Mouse (Mus musculus) erythroblast, adult 5-6 weeks (primary cell): ENCODE measurements around the gene Malsu1. TPM values are rescaled to one million over a fixed set of nuclear protein-coding genes. Genes with fewer than 3 reads are reported as not detected.

ENCODE experiments used
- ATAC-seq: replicated peaks from 2 replicates; pipeline ENCODE4 v1.8.0; 2016; ENCODE audit warnings: moderate number of reproducible peaks, mild to moderate bottlenecking, moderate TSS enrichment, inconsistent platforms; ENCODE audit not compliant: poor library complexity, low FRiP score, severe bottlenecking
- total RNA-seq, 2 experiments: library from RNA; stranded (forward) in 1 of 2; stranded (reverse) in 1 of 2; fragments of 150-400 nt in 1 of 2; fragments of 200-764, 138-1000 nt in 1 of 2; gene quantifications; 2 replicates each; pipeline versions ENCODE4 v1.2.3 to v1.2.4; 2015 to 2017; ENCODE audit warnings: low replicate concordance in 2 of 2

Gene Malsu1
- 4.8 and 14.2 TPM in 2 replicates for total RNA-seq (2015; ENCODE audit: low replicate concordance)
- total RNA-seq (2017; ENCODE audit: low replicate concordance) = 0.77 and 2.2 TPM in 2 replicates

DNA sequence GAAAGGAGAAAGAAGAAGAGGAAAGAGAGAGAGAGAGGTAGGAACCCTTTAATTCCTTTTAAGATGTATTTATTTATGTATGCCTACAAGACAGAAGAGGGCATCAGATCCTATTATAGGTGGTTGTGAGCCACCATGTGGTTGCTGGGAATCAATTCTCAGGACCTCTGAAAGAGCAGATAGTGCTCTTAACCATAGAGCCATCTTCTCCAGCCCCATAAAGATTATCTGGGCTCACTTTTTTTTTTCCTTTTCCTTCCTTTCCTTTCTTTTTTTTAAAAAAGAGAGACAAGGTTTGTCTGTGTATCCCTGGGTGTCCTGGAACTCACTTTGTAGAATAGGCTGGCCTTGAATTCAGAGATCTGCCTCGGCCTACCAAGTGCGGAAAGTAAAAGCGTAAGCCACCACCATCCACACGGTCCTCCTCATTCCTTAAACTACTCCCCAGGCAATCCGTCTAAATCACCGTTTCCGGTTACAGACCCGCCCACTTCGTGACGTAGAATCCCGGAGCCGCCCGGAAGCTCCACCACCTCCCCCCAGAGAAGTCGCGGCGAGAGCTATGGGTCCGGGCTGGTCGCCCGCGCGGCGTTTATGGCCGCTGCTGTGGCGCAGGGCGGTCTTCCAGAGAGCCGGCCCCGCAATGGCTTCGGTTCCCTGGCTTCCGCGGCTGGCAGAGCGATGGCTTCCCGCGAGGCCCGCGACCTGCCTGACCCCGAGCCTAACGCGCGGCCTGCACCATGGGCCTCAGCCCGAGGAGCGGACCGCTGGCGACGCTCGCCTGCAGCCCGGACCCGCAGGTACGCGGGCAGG, at the start of gene Malsu1:
Malsu1 (plus strand) TSS at position 492 of the 813 bp plus-strand sequence.
- peak; percentile 99 for ATAC-seq

DNA sequence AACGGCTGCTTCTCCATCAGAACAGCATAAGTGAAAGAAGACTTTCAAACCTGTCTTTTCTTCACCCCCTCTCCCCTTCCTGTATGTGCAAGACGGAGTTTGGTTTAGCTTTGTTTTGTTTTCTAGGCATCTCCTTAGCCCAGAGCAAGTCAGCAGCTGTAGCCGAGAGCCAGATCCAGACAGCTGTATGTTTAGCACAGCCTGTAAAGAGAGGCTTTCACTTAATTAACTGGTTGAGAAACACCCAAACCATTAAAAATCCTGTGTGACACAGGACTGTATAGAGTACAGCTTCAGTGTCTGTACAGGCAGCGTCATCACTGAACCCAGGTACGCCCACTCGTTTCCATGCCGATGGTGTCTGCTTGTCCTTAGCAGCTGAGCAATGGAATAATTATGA, 48.3 kb upstream of the Malsu1 start:
- ATAC-seq = no peak

DNA sequence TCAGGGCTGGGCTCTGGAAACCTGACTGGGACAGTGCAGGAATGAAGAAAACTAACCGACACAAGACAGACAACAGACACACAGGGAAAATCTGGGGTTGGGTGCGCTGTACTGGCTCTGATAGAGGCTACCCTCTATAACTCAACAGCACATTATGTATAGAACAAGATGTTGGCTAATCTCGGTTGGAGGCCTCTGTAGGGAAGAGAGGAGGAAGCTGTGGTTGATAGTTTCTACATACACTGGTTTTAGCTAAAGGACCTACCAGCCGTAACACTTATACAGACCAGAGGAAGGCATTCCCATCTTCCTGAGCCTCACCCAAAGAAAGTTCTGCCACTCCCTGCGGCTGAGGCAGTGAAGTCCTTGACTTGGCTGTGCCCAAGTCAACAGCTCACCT, 47.1 kb upstream of the Malsu1 start:
- ATAC-seq = no peak

DNA sequence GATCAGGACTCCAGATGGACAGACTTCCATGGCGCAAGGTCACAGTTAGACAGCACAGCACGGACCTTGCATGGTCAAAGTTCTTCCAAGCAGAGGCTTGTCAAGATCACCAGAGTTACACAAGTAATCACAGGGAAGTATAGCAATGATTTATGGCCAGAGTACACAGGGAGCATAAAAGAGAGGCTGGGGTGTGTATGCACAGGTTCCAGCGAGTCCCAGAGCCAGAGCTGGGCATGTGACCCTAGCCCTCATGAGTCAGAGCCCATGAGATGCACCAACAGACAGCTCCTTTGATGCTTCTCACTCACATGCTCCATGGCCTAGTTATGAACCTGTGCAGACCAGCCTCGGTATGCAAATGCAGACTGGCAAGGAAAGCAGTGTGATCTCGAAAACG, 45.6 kb upstream of the Malsu1 start:
- no peak for ATAC-seq

DNA sequence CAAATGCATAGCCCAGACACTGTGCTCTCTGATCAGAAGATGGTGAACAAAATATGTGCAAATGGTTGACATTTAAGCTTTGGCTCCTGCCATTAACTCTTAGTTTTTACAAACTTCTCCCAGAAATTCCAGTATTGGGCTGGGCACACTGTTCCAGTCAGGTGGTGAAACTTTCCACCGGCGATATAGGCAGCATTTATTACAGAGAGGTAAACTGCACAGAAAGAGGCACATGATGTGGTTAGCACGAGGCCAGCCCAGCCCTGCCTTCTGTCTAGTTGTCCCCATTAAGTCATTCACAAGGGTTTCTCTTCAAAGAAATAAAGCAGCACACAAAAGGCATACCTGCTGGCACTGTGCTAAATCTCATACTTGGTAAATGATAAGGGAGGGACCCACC, 44.9 kb upstream of the Malsu1 start:
- no peak for ATAC-seq

DNA sequence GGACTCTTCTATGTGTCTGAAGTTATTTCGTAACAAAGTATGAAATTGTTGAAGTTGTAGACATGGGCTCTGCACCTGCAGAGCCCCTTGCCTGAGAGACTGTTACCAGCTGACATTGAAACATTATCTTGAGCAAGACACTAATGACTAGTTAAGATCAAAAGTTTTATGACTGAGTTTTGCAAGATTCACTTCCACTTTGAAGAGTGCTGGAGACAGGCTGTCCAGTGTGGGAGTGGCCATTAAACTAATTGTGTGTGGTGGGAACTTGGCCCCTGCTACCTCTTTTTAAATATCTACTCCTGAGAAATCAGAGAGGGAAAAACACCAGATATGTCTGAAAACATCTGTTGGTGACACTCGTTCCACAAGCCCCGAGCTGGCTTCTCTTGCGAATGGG, 42.4 kb upstream of the Malsu1 start:
- no peak for ATAC-seq

DNA sequence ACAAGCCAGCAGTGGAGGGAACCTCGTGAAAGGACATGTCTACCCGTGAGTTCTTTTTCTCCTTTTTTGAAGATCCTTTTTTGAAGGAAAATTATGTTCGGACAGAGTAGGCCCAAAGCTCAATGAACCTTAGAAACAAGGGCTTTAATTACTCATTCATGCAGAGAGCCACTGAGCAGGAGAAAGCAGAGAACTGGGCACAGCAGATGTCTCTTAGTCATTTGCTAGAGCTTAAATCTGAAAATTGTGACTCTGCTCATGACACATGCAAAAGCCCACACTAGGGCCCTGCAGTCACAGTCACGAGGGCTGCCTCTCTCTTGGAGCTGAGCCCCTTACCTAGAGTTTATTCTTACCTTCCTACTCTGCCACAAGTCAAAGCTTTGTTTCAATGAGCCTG, 40.8 kb upstream of the Malsu1 start:
- ATAC-seq = no peak

DNA sequence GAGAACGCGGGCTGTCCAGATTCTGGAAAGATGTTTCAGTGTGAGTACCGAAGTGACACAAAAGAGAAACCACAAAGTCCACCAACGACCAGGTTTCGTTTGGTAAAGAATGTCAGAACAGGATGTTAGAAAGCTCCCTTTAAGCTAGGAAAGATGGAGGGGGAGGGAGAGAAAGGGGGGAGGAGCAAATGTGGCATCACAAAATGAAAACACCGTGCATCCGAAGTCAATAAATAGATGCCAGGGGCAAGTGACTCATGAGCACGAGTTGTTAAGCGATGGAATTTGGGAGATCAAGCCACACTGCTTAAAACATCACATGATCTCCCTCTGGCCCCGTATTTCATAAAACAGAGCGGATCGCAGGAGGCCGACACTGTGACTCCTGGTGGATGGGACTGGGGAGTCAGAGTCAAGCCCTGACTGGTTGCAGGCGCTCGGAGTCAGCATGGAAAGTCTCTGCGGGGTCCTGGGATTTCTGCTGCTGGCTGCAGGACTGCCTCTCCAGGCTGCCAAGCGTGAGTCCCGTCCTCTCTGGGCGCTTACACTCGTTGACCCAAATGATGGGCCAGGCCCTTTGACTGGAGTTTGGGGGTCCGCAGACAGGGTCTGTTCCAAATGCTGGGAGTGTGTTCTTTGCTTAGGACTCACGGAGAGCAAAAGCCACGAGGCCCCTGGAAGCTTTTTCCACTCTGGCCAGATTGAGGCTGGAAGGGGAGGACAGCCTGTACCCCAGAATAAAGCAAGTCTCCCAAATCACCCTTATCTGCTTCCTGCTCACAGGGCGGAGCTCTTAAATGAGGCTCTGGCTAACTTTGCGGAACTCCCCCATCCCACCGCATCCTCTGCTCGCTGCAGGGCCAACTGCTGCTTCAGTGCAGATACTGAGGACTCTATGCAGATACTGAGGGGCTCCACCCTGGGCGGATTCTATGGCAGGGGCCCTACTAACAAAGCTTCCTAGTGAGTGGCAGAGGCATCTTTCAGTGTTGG, 37.0 kb upstream of the Malsu1 start, which contains the start of gene Gpnmb:
Gpnmb (plus strand) TSS at position 272 of the 993 bp plus-strand sequence.
- no peak for ATAC-seq

DNA sequence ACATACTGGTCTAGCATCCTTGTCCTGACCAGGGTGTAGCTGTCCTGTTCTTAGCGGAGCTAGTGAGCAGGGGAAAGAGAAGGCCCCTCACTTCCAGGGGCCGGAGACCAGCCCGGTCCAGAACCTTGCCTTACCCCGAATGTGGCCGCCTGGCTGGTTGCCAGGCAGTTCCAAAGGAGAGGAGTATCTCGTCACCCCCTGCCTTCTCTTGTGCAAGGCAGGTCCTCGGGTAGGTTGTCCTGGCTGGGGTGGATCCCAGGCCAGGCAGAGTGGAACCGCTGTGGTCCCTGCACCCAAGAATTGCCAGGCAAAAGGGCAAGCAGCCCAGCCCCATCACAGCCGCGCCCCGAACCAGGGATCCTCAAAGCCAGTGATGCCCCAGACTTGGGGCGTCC, 36.3 kb upstream of the Malsu1 start:
- no peak for ATAC-seq

- no peak for ATAC-seq
These were observed 34.0 kb upstream of the Malsu1 start for GRCm38 (mm10) chr6:49039470-49040180.

- no peak for ATAC-seq
These were observed 27.1 kb upstream of the Malsu1 start for GRCm38 (mm10) chr6:49046502-49046901.

GRCm38 (mm10) chr6:49046976-49047375, 26.6 kb upstream of the Malsu1 start:
- ATAC-seq = no peak

GRCm38 (mm10) chr6:49047848-49048247, 25.7 kb upstream of the Malsu1 start:
- no peak for ATAC-seq

- no peak for ATAC-seq
These were observed 25.2 kb upstream of the Malsu1 start for GRCm38 (mm10) chr6:49048395-49048794.

DNA sequence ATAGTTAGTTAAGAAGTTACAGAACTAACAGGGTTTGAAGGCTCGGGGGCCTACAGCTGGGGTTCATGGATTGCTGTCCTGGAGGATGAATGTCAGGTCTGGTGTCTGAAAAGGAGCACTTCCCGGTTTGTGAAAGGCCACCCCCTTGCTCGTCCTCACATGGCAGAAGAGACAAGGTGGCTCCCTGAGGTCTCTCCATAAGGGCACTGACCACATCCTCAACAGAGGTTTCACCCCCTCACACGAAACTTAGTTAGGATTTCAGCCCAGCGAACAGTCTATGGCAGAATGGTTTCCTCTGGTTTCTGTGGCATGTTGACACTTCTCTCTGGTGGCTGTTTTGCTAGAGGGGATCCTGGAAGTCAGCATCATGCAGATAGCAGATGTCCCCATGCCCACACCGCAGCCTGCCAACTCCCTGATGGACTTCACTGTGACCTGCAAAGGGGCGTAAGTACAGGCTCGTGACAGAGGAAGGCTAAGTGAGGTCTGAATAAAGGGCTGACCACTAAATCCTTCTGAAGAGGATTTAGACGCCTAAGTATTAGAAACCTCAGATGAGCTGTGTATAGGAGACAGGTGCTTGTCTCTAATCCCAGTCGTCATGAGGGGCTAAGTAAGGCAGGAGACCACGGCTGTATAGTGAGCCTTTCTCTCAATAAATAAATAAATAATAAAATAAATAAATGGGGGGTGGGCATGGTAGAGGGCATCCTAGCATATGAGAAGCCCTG, 22.8 kb upstream of the Malsu1 start:
- no peak for ATAC-seq

GRCm38 (mm10) chr6:49052191-49052590, 21.4 kb upstream of the Malsu1 start:
- no peak for ATAC-seq

- ATAC-seq = no peak
These were observed 18.3 kb upstream of the Malsu1 start for GRCm38 (mm10) chr6:49055256-49055733.

- no peak for ATAC-seq
These were observed 17.6 kb upstream of the Malsu1 start for GRCm38 (mm10) chr6:49056009-49056408.
